Mouse (Mus musculus): ENCODE data around the gene Lrrtm1. TPM values are rescaled to one million over a fixed set of nuclear protein-coding genes. Genes with fewer than 3 reads are reported as not detected.

Lrrtm1 gene
- polyA plus RNA-seq (2015; fragmentation: Nextera tagmentation; extraction: Ambion mirVana): 1.4 and 1.6 TPM in 2 replicates

- under 1% methylated on average over 53 of the region's 53 CpGs for WGBS
- H3K4me1 ChIP-seq (replicated peaks; ENCODE audit: control insufficient read depth, insufficient read depth, low read length): no peaks in the 10 kb centered on the region
- H3K36me3 ChIP-seq (ENCODE audit: control insufficient read depth, insufficient read depth): no peaks in the 10 kb centered on the region
- H3K4me2 ChIP-seq (replicated peaks; ENCODE audit: low read depth): peak within 1 kb of the TSS; percentile 65
- peak within 1 kb of the TSS; percentile 40 for H3K4me3 ChIP-seq (ENCODE audit: low read depth, low read length)
- peak; percentile 22; the same call in 1 of the 2 replicates for TF ChIP-seq CTCF (IDR thresholded peaks at IDR 0.05; ENCODE audit: low read depth)
- peaks cover 28% of the 10 kb centered on the region for H3K27me3 ChIP-seq (replicated peaks; ENCODE audit: control insufficient read depth, insufficient read depth, low read length)
- no peaks in the 10 kb centered on the region for H3K9me3 ChIP-seq (ENCODE audit: control insufficient read depth)
- H3K27ac ChIP-seq (ENCODE audit: low read depth, low read length): no peak within 1 kb of the TSS
- no peak within 1 kb of the TSS for H3K9ac ChIP-seq (ENCODE audit: low read depth, low read length)
- no peak for ATAC-seq
These were observed at the start of gene Lrrtm1 for GRCm38 (mm10) chr6:77242601-77243406. Lrrtm1 (plus strand) TSS chr6:77242689.

- ATAC-seq: no peak
- 80% methylated on average over 3 of the region's 3 CpGs for WGBS
These were observed 45.8 kb upstream of the Lrrtm1 start for GRCm38 (mm10) chr6:77196650-77197049.

GRCm38 (mm10) chr6:77199375-77199774 is 43.1 kb upstream of the Lrrtm1 start:
- 86% methylated on average over 2 of the region's 2 CpGs for WGBS
- no peak overlapping the region for H3K4me3 ChIP-seq (ENCODE audit: low read depth, low read length)
- no peaks in the 10 kb centered on the region for H3K36me3 ChIP-seq (ENCODE audit: control insufficient read depth, insufficient read depth)
- no peak for ATAC-seq
- no peak overlapping the region for H3K9ac ChIP-seq (ENCODE audit: low read depth, low read length)
- no peak overlapping the region for H3K4me2 ChIP-seq (replicated peaks; ENCODE audit: low read depth)
- H3K27ac ChIP-seq (ENCODE audit: low read depth, low read length): no peak overlapping the region
- no peak for TF ChIP-seq CTCF (IDR thresholded peaks at IDR 0.05; ENCODE audit: low read depth)
- H3K4me1 ChIP-seq (replicated peaks; ENCODE audit: control insufficient read depth, insufficient read depth, low read length): no peaks in the 10 kb centered on the region
- H3K9me3 ChIP-seq (ENCODE audit: control insufficient read depth): no peaks in the 10 kb centered on the region
- no peaks in the 10 kb centered on the region for H3K27me3 ChIP-seq (replicated peaks; ENCODE audit: control insufficient read depth, insufficient read depth, low read length)

More at GRCm38 (mm10) chr6:77196650-77197049, 45.8 kb upstream of the Lrrtm1 start:
- no peak overlapping the region for H3K4me2 ChIP-seq (replicated peaks; ENCODE audit: low read depth)
- no peak for TF ChIP-seq CTCF (IDR thresholded peaks at IDR 0.05; ENCODE audit: low read depth)
- no peak overlapping the region for H3K27ac ChIP-seq (ENCODE audit: low read depth, low read length)
- no peaks in the 10 kb centered on the region for H3K4me1 ChIP-seq (replicated peaks; ENCODE audit: control insufficient read depth, insufficient read depth, low read length)
- H3K9ac ChIP-seq (ENCODE audit: low read depth, low read length): no peak overlapping the region
- no peak overlapping the region for H3K4me3 ChIP-seq (ENCODE audit: low read depth, low read length)
- no peaks in the 10 kb centered on the region for H3K9me3 ChIP-seq (ENCODE audit: control insufficient read depth)
- no peaks in the 10 kb centered on the region for H3K36me3 ChIP-seq (ENCODE audit: control insufficient read depth, insufficient read depth)
- no peaks in the 10 kb centered on the region for H3K27me3 ChIP-seq (replicated peaks; ENCODE audit: control insufficient read depth, insufficient read depth, low read length)

GRCm38 (mm10) chr6:77209183-77209582 is 33.3 kb upstream of the Lrrtm1 start:
- Histone ChIP-seq H3K4me3 (ENCODE audit: low read depth, low read length) (no peak overlapping the region), H3K27me3 (replicated peaks; ENCODE audit: control insufficient read depth, insufficient read depth, low read length) (no peaks in the 10 kb centered on the region), H3K27ac (ENCODE audit: low read depth, low read length) (no peak overlapping the region), H3K9ac (ENCODE audit: low read depth, low read length) (no peak overlapping the region), H3K4me1 (replicated peaks; ENCODE audit: control insufficient read depth, insufficient read depth, low read length) (no peaks in the 10 kb centered on the region), H3K9me3 (ENCODE audit: control insufficient read depth) (no peaks in the 10 kb centered on the region), H3K4me2 (replicated peaks; ENCODE audit: low read depth) (no peak overlapping the region), H3K36me3 (ENCODE audit: control insufficient read depth, insufficient read depth) (no peaks in the 10 kb centered on the region)
- 59% methylated on average over 1 of the region's 1 CpGs for WGBS
- ATAC-seq: no peak
- TF ChIP-seq CTCF (IDR thresholded peaks at IDR 0.05; ENCODE audit: low read depth): no peak

- Histone ChIP-seq H3K27ac (ENCODE audit: low read depth, low read length) (no peak overlapping the region), H3K4me3 (ENCODE audit: low read depth, low read length) (no peak overlapping the region), H3K4me2 (replicated peaks; ENCODE audit: low read depth) (no peak overlapping the region), H3K27me3 (replicated peaks; ENCODE audit: control insufficient read depth, insufficient read depth, low read length) (no peaks in the 10 kb centered on the region), H3K36me3 (ENCODE audit: control insufficient read depth, insufficient read depth) (no peaks in the 10 kb centered on the region), H3K4me1 (replicated peaks; ENCODE audit: control insufficient read depth, insufficient read depth, low read length) (no peaks in the 10 kb centered on the region), H3K9ac (ENCODE audit: low read depth, low read length) (no peak overlapping the region), H3K9me3 (ENCODE audit: control insufficient read depth) (no peaks in the 10 kb centered on the region)
- ATAC-seq: no peak
- TF ChIP-seq CTCF (IDR thresholded peaks at IDR 0.05; ENCODE audit: low read depth): no peak
- WGBS: 71% methylated on average over 3 of the region's 3 CpGs
These were observed 32.6 kb upstream of the Lrrtm1 start for GRCm38 (mm10) chr6:77209929-77210328.

GRCm38 (mm10) chr6:77213757-77214409 is 28.6 kb upstream of the Lrrtm1 start:
- no peak overlapping the region for H3K9ac ChIP-seq (ENCODE audit: low read depth, low read length)
- no peaks in the 10 kb centered on the region for H3K27me3 ChIP-seq (replicated peaks; ENCODE audit: control insufficient read depth, insufficient read depth, low read length)
- no peaks in the 10 kb centered on the region for H3K9me3 ChIP-seq (ENCODE audit: control insufficient read depth)
- H3K4me2 ChIP-seq (replicated peaks; ENCODE audit: low read depth): no peak overlapping the region
- ATAC-seq: no peak
- TF ChIP-seq CTCF (IDR thresholded peaks at IDR 0.05; ENCODE audit: low read depth): no peak
- H3K36me3 ChIP-seq (ENCODE audit: control insufficient read depth, insufficient read depth): no peaks in the 10 kb centered on the region
- no peaks in the 10 kb centered on the region for H3K4me1 ChIP-seq (replicated peaks; ENCODE audit: control insufficient read depth, insufficient read depth, low read length)
- WGBS: 7% methylated on average over 3 of the region's 3 CpGs
- H3K4me3 ChIP-seq (ENCODE audit: low read depth, low read length): no peak overlapping the region
- no peak overlapping the region for H3K27ac ChIP-seq (ENCODE audit: low read depth, low read length)

Data from intestine, postnatal 0 days (tissue).